Mouse (Mus musculus) hindbrain, embryonic 13.5 days (tissue): ENCODE results near the gene Tmprss9. TPM values are rescaled to one million over a fixed set of nuclear protein-coding genes. Genes with fewer than 3 reads are reported as not detected.

Experiments used
- ATAC-seq: fragments of 200-750 bp; cut with Nextera tagmentation; 2 replicates; pipeline ENCODE4 v1.8.0; 2017; ENCODE audit warnings: moderate TSS enrichment; ENCODE audit not compliant: low FRiP score
- H3K27ac ChIP-seq: fragments of 300-500 bp; sonication (generic); 2 replicates; pipeline ENCODE4 v1.5.1; 2015; ENCODE audit warnings: inconsistent platforms, mild to moderate bottlenecking, moderate library complexity
- H3K27me3 ChIP-seq: fragments of 300-500 bp; sonication (generic); 2 replicates; pipeline ENCODE4 v1.6.1; 2015; ENCODE audit warnings: mild to moderate bottlenecking, inconsistent platforms
- H3K36me3 ChIP-seq: fragments of 300-500 bp; sonication (generic); 2 replicates; pipeline ENCODE4 v1.6.1; 2015; ENCODE audit warnings: mild to moderate bottlenecking, inconsistent platforms
- H3K4me1 ChIP-seq: fragments of 300-500 bp; sonication (generic); replicated peaks from 2 replicates; pipeline ENCODE4 v1.6.1; 2015; ENCODE audit warnings: inconsistent platforms
- H3K4me2 ChIP-seq: fragments of 300-500 bp; sonication (generic); 2 replicates; pipeline ENCODE4 v1.6.1; 2015; ENCODE audit warnings: inconsistent platforms, mild to moderate bottlenecking, moderate library complexity
- H3K4me3 ChIP-seq: fragments of 300-500 bp; sonication (generic); 2 replicates; pipeline ENCODE4 v1.5.1; 2015; ENCODE audit warnings: mild to moderate bottlenecking, inconsistent platforms
- H3K9ac ChIP-seq: fragments of 300-500 bp; sonication (generic); 2 replicates; pipeline ENCODE4 v1.6.1; 2015; ENCODE audit warnings: mild to moderate bottlenecking, inconsistent platforms
- H3K9me3 ChIP-seq: fragments of 300-500 bp; sonication (generic); 2 replicates; pipeline ENCODE4 v1.6.1; 2016; ENCODE audit warnings: inconsistent platforms
- WGBS: fragments of 180-500 bp; shearing (Covaris S2); methylation state at CpG from one replicate; pipeline ENCODE4 v1.1.7; 2015; 5-methylcytosine and 5-hydroxymethylcytosine counted together
- polyA plus RNA-seq: library from polyadenylated mRNA; unstranded; fragments of >200 nt; fragmentation: Nextera tagmentation; extraction: Ambion mirVana; gene quantifications from 2 replicates; pipeline ENCODE4 v1.2.1, GENCODE M21; 2015

The Tmprss9 gene
- polyA plus RNA-seq, 1 experiment from 2014 or later: 0.13 TPM

GRCm38 (mm10) chr10:80829359-80830278, 42.0 kb upstream of the Tmprss9 start:
- Histone ChIP-seq H3K36me3 (peaks cover 37% of the 10 kb centered on the region), H3K4me3 (0 out of 2 replicates have a peak overlapping the region, but pooled peaks have one; percentile 1), H3K27ac (no peak overlapping the region), H3K27me3 (peaks cover 18% of the 10 kb centered on the region), H3K9me3 (no peaks in the 10 kb centered on the region), H3K4me1 (peaks cover 40% of the 10 kb centered on the region), H3K4me2 (0 out of 2 replicates have a peak overlapping the region, but pooled peaks have one; percentile 3), H3K9ac (peak overlapping the region; percentile 51; the same call in 1 of the 2 replicates)
- ATAC-seq: no peak
- 67% methylated on average over 1 of the region's 1 CpGs for WGBS

GRCm38 (mm10) chr10:80831136-80831535, 40.5 kb upstream of the Tmprss9 start:
- H3K27me3 ChIP-seq: peaks cover 33% of the 10 kb centered on the region
- WGBS: 4% methylated on average over 9 of the region's 9 CpGs
- H3K9ac ChIP-seq: no peak overlapping the region
- no peak for ATAC-seq
- H3K27ac ChIP-seq: no peak overlapping the region; the same call in 1 of the 2 replicates
- H3K36me3 ChIP-seq: peaks cover 37% of the 10 kb centered on the region
- H3K4me1 ChIP-seq: peaks cover 52% of the 10 kb centered on the region
- no peak overlapping the region for H3K4me2 ChIP-seq
- H3K4me3 ChIP-seq: no peak overlapping the region
- no peaks in the 10 kb centered on the region for H3K9me3 ChIP-seq

- peaks cover 37% of the 10 kb centered on the region for H3K36me3 ChIP-seq
- peaks cover 46% of the 10 kb centered on the region for H3K4me1 ChIP-seq
- no peaks in the 10 kb centered on the region for H3K9me3 ChIP-seq
- H3K27ac ChIP-seq: no peak overlapping the region
- no peak overlapping the region for H3K9ac ChIP-seq
- H3K4me2 ChIP-seq: no peak overlapping the region
- no peak overlapping the region for H3K4me3 ChIP-seq
- WGBS: 35% methylated on average over 7 of the region's 7 CpGs
- no peak for ATAC-seq
- peaks cover 49% of the 10 kb centered on the region for H3K27me3 ChIP-seq
Measured at GRCm38 (mm10) chr10:80832818-80833217, 38.8 kb upstream of the Tmprss9 start.

GRCm38 (mm10) chr10:80835617-80836016, 36.0 kb upstream of the Tmprss9 start:
- Histone ChIP-seq H3K4me2 (peak overlapping the region; percentile 11), H3K9ac (peak overlapping the region; percentile 35; the same call in 1 of the 2 replicates)

GRCm38 (mm10) chr10:80836949-80837379, 34.7 kb upstream of the Tmprss9 start:
- WGBS: 47% methylated on average over 7 of the region's 7 CpGs
- Histone ChIP-seq H3K27me3 (peaks cover 62% of the 10 kb centered on the region), H3K36me3 (peaks cover 8% of the 10 kb centered on the region), H3K9ac (no peak overlapping the region), H3K4me3 (no peak overlapping the region), H3K9me3 (no peaks in the 10 kb centered on the region), H3K4me1 (peaks cover 18% of the 10 kb centered on the region), H3K27ac (no peak overlapping the region), H3K4me2 (no peak overlapping the region)
- ATAC-seq: no peak

More at GRCm38 (mm10) chr10:80835617-80836016, 36.0 kb upstream of the Tmprss9 start:
- 0 out of 2 replicates have a peak, but pooled peaks have one; percentile 21 for ATAC-seq
- Histone ChIP-seq H3K4me1 (peaks cover 26% of the 10 kb centered on the region), H3K27ac (no peak overlapping the region), H3K36me3 (peaks cover 16% of the 10 kb centered on the region), H3K4me3 (peak overlapping the region; percentile 12), H3K9me3 (no peaks in the 10 kb centered on the region), H3K27me3 (peaks cover 53% of the 10 kb centered on the region)
- 42% methylated on average over 30 of the region's 30 CpGs for WGBS

- H3K4me3 ChIP-seq: no peak overlapping the region; the same call in 1 of the 2 replicates
- ATAC-seq: no peak
- H3K27me3 ChIP-seq: peaks cover 71% of the 10 kb centered on the region
- H3K27ac ChIP-seq: no peak overlapping the region
- H3K4me2 ChIP-seq: no peak overlapping the region
- H3K9ac ChIP-seq: peak overlapping the region; percentile 31; the same call in 1 of the 2 replicates
- H3K4me1 ChIP-seq: peaks cover 14% of the 10 kb centered on the region
- no peaks in the 10 kb centered on the region for H3K9me3 ChIP-seq
- H3K36me3 ChIP-seq: peaks cover 4% of the 10 kb centered on the region; the same call in 1 of the 2 replicates
- 17% methylated on average over 2 of the region's 2 CpGs for WGBS
Measured at GRCm38 (mm10) chr10:80837827-80838226, 33.8 kb upstream of the Tmprss9 start.

- Histone ChIP-seq H3K4me3 (no peak overlapping the region), H3K27ac (no peak overlapping the region), H3K9ac (no peak overlapping the region), H3K4me1 (peaks cover 19% of the 10 kb centered on the region), H3K36me3 (peaks cover 4% of the 10 kb centered on the region; the same call in 1 of the 2 replicates), H3K27me3 (peaks cover 71% of the 10 kb centered on the region), H3K9me3 (no peaks in the 10 kb centered on the region), H3K4me2 (no peak overlapping the region)
- WGBS: 80% methylated on average over 2 of the region's 2 CpGs
- no peak for ATAC-seq
Measured at GRCm38 (mm10) chr10:80838346-80838912, 33.2 kb upstream of the Tmprss9 start.

GRCm38 (mm10) chr10:80839848-80840247, 31.8 kb upstream of the Tmprss9 start:
- Histone ChIP-seq H3K27ac (no peak overlapping the region), H3K4me1 (peaks cover 29% of the 10 kb centered on the region), H3K4me3 (no peak overlapping the region), H3K4me2 (no peak overlapping the region), H3K27me3 (peaks cover 71% of the 10 kb centered on the region), H3K9ac (peak overlapping the region; percentile 55; the same call in 1 of the 2 replicates), H3K9me3 (no peaks in the 10 kb centered on the region), H3K36me3 (no peaks in the 10 kb centered on the region)
- no peak for ATAC-seq
- 68% methylated on average over 6 of the region's 6 CpGs for WGBS

- no peak overlapping the region for H3K4me3 ChIP-seq
- no peak overlapping the region for H3K27ac ChIP-seq
- no peak for ATAC-seq
- no peak overlapping the region for H3K9ac ChIP-seq
- no peaks in the 10 kb centered on the region for H3K36me3 ChIP-seq
- H3K9me3 ChIP-seq: no peaks in the 10 kb centered on the region
- WGBS: 76% methylated on average over 2 of the region's 2 CpGs
- H3K27me3 ChIP-seq: peaks cover 71% of the 10 kb centered on the region
- no peak overlapping the region for H3K4me2 ChIP-seq
- H3K4me1 ChIP-seq: peaks cover 18% of the 10 kb centered on the region
Measured at GRCm38 (mm10) chr10:80841685-80842084, 30.0 kb upstream of the Tmprss9 start.

- no peaks in the 10 kb centered on the region for H3K36me3 ChIP-seq
- peaks cover 65% of the 10 kb centered on the region for H3K27me3 ChIP-seq
- peaks cover 18% of the 10 kb centered on the region for H3K4me1 ChIP-seq
- no peak overlapping the region for H3K4me2 ChIP-seq
- no peaks in the 10 kb centered on the region for H3K9me3 ChIP-seq
- no peak overlapping the region for H3K9ac ChIP-seq
- ATAC-seq: no peak
- WGBS: 83% methylated on average over 15 of the region's 15 CpGs
- no peak overlapping the region for H3K4me3 ChIP-seq
- no peak overlapping the region for H3K27ac ChIP-seq
Measured at GRCm38 (mm10) chr10:80842334-80842733, 29.3 kb upstream of the Tmprss9 start.

- H3K4me1 ChIP-seq: peaks cover 18% of the 10 kb centered on the region
- peak overlapping the region; percentile 76 for H3K4me2 ChIP-seq
- H3K27ac ChIP-seq: no peak overlapping the region
- ATAC-seq: peak; percentile 19; the same call in 1 of the 2 replicates
- peaks cover 57% of the 10 kb centered on the region for H3K27me3 ChIP-seq
- H3K9ac ChIP-seq: peak overlapping the region; percentile 82
- no peaks in the 10 kb centered on the region for H3K36me3 ChIP-seq
- H3K4me3 ChIP-seq: peak overlapping the region; percentile 52
- 9% methylated on average over 32 of the region's 32 CpGs for WGBS
- no peaks in the 10 kb centered on the region for H3K9me3 ChIP-seq
Measured at GRCm38 (mm10) chr10:80843087-80843930, 28.3 kb upstream of the Tmprss9 start.
